Comparison of ENCODE assay signal across 28 mouse cellular contexts in the genomic region with DNA sequence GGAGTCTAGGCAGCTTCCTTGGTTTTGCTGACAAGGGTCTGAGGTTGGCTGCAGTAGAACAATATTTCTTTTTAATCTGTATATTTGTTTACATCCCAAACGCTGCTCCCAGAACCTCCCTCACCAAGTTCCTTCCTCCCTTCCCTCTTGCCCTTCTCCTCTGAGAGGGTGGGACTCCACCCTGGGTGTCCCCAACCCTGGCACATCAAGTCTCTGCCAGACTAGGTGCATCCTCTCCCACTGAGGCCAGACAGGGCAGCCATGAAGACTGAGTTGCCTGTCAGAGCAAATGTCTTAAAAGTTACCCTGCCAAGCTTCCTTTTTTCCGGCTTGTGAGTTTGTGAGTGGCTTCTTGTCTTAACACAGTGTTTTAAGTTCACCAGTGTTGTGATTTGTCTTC.
"Had no signal": no experiment of that assay in that cellular context is flagged by ENCODE, and none has a peak within 500 bp of the region (broad histone marks: within the 10 kb centered on the region; RNA-seq: fewer than 3 reads in every experiment).

No protein-coding gene starts in this region.

- ATAC-seq: forebrain, embryonic 13.5 days; forebrain, embryonic 14.5 days; forebrain, embryonic 15.5 days; forebrain, embryonic 16.5 days; forebrain, postnatal 0 days had no signal

- DNase-seq: cerebellum, adult 18-20 months; cerebellum, adult 2 months; cerebellum, adult 8-10 months; cerebellum, adult 9-10 months; cerebellum, adult 9-11 months; cerebellum, postnatal 10 days; cerebellum, postnatal 14 days; cerebellum, postnatal 25 days; cerebellum, postnatal 36 days; embryo, embryonic 11 days; forebrain, postnatal 0 days; gastrocnemius, adult 2 months; gastrocnemius, postnatal 10 days; gastrocnemius, postnatal 14 days; gastrocnemius, postnatal 25 days; gastrocnemius, postnatal 36 days; heart, adult 18-20 months had no signal

- H3K36me3 ChIP-seq: forebrain, embryonic 15.5 days had no signal

- H3K4me3 ChIP-seq: embryonic facial prominence, embryonic 10.5 days; embryonic facial prominence, embryonic 12.5 days; embryonic facial prominence, embryonic 13.5 days; embryonic facial prominence, embryonic 15.5 days; erythroblast, embryonic 14.5 days; forebrain, embryonic 10.5 days; forebrain, embryonic 12.5 days; forebrain, embryonic 13.5 days; forebrain, embryonic 15.5 days; gastrocnemius, adult 2 months had no signal

- H3K4me1 ChIP-seq: embryonic facial prominence, embryonic 10.5 days; embryonic facial prominence, embryonic 12.5 days; embryonic facial prominence, embryonic 13.5 days; embryonic facial prominence, embryonic 15.5 days; forebrain, embryonic 10.5 days; forebrain, embryonic 12.5 days; forebrain, embryonic 13.5 days; forebrain, embryonic 15.5 days had no signal

- H3K27ac ChIP-seq: embryonic facial prominence, embryonic 10.5 days; embryonic facial prominence, embryonic 12.5 days; embryonic facial prominence, embryonic 13.5 days; embryonic facial prominence, embryonic 15.5 days; forebrain, embryonic 10.5 days; forebrain, embryonic 12.5 days; forebrain, embryonic 13.5 days; forebrain, embryonic 15.5 days; gastrocnemius, adult 2 months had no signal

- H3K27me3 ChIP-seq: embryonic facial prominence, embryonic 12.5 days; embryonic facial prominence, embryonic 13.5 days; embryonic facial prominence, embryonic 15.5 days; forebrain, embryonic 12.5 days; forebrain, embryonic 13.5 days; forebrain, embryonic 15.5 days had no signal

- H3K9ac ChIP-seq: embryonic facial prominence, embryonic 12.5 days; embryonic facial prominence, embryonic 13.5 days; embryonic facial prominence, embryonic 15.5 days; forebrain, embryonic 12.5 days; forebrain, embryonic 13.5 days; forebrain, embryonic 15.5 days; forebrain, postnatal 0 days had no signal

- H3K9me3 ChIP-seq: embryonic facial prominence, embryonic 10.5 days; embryonic facial prominence, embryonic 12.5 days; embryonic facial prominence, embryonic 13.5 days; embryonic facial prominence, embryonic 15.5 days; forebrain, embryonic 10.5 days; forebrain, embryonic 12.5 days; forebrain, embryonic 13.5 days; forebrain, embryonic 15.5 days had no signal

- H3K4me2 ChIP-seq: embryonic facial prominence, embryonic 12.5 days; embryonic facial prominence, embryonic 13.5 days; embryonic facial prominence, embryonic 15.5 days; forebrain, embryonic 12.5 days; forebrain, embryonic 13.5 days; forebrain, embryonic 15.5 days had no signal
